Mouse (Mus musculus) spleen, adult 2 months (tissue): ENCODE data around the gene Gm20388.

ENCODE experiments used
- CTCF ChIP-seq: fragments of 200-500 bp; IDR thresholded peaks from 2 replicates; pipeline ENCODE4 v1.5.1; 2011; ENCODE audit warnings: mild to moderate bottlenecking, inconsistent platforms; ENCODE audit not compliant: insufficient read depth, insufficient read length, insufficient replicate concordance; ENCODE audit errors: extremely low read depth
- POLR2A ChIP-seq: fragments of 200-500 bp; IDR thresholded peaks from 2 replicates; pipeline ENCODE4 v1.6.1; 2011; ENCODE audit warnings: low read depth, low read length, inconsistent platforms

DNA sequence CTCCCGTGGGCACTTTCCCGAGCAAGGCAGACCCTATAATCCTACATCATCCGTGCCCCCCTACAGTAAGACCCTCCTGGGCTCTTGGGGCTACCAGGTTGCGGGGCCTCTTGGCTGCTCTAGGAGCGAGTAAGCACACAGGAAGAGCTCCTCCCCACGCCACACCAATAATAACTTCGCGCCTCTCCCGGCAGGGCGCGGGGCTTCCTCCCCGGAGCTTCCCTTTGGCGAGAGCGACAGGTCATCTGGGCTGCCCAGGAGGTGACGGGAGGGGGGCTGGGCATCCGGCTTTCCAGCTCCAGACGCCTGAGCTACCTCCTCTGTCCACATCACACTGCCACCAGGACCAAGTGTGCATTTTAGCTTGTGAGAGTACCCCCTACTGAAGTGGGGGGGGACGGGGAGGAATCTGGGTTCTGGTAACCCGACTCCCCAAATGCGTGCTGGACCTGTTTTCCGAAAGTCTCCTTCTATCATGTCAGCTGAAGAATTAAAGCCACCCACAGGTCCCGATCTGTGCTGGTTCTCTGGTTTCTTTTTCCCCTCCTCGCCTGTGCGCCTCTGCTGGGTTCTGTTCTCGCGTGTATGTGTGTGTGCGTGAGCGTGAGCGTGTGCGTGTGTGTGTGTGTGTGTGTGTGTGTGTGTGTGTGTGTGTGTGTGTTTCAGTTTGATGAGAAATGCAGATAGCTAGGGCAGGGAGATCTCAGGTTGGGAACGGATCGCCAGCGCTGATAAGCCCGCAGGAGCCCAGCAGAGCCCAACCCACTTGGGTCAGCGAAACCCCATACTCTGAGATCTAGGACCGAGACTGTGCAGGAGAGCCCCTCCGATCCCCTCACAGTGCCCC, 2372.9 kb downstream of the Gm20388 start:
- TF ChIP-seq POLR2A (no peak), CTCF (no peak)
